Mouse (Mus musculus) lung, postnatal 0 days (tissue): ENCODE results near the gene Snrpd2. TPM values are rescaled to one million over a fixed set of nuclear protein-coding genes. Genes with fewer than 3 reads are reported as not detected.

ENCODE experiments used
- ATAC-seq: fragments of 200-750 bp; cut with Nextera tagmentation; 2 replicates; pipeline ENCODE4 v1.8.0; 2017; ENCODE audit warnings: moderate library complexity
- DNase-seq: peaks from one replicate; pipeline ENCODE4 v3.0.0-alpha.2; 2016; ENCODE audit warnings: low spot score
- H3K27ac ChIP-seq: fragments of 300-500 bp; sonication (generic); 2 replicates; pipeline ENCODE4 v1.5.1; 2014; ENCODE audit warnings: antibody characterized with exemption, mild to moderate bottlenecking, low read length, mixed read lengths
- H3K27me3 ChIP-seq: fragments of 300-500 bp; sonication (generic); replicated peaks from 2 replicates; pipeline ENCODE4 v1.6.1; 2014; ENCODE audit warnings: low read length, mixed read lengths; ENCODE audit not compliant: insufficient read depth
- H3K36me3 ChIP-seq: fragments of 300-500 bp; sonication (generic); 2 replicates; pipeline ENCODE4 v1.6.1; 2014; ENCODE audit warnings: low read length, mixed read lengths; ENCODE audit not compliant: insufficient read depth
- H3K4me1 ChIP-seq: fragments of 300-500 bp; sonication (generic); 2 replicates; pipeline ENCODE4 v1.6.1; 2014; ENCODE audit warnings: antibody characterized with exemption, low read depth, low read length, mixed read lengths; ENCODE audit not compliant: insufficient read depth
- H3K4me2 ChIP-seq: fragments of 300-500 bp; sonication (generic); replicated peaks from 2 replicates; pipeline ENCODE4 v1.6.1; 2014; ENCODE audit warnings: low read depth, mild to moderate bottlenecking, low read length, moderate library complexity, mixed read lengths
- H3K4me3 ChIP-seq: fragments of 300-500 bp; sonication (generic); 2 replicates; pipeline ENCODE4 v1.5.1; 2014; ENCODE audit warnings: low read depth, low read length
- H3K9ac ChIP-seq: fragments of 300-500 bp; sonication (generic); replicated peaks from 2 replicates; pipeline ENCODE4 v1.6.1; 2014; ENCODE audit warnings: low read depth, mild to moderate bottlenecking
- H3K9me3 ChIP-seq: fragments of 300-500 bp; sonication (generic); 2 replicates; pipeline ENCODE4 v1.6.1; 2016; ENCODE audit warnings: low read length, mixed read lengths
- CTCF ChIP-seq: IDR thresholded peaks from 2 replicates; pipeline ENCODE4 v1.5.1; 2016; ENCODE audit warnings: antibody characterized with exemption, mild to moderate bottlenecking
- EP300 ChIP-seq: IDR thresholded peaks from 2 replicates; pipeline ENCODE4 v1.6.1; 2016; ENCODE audit warnings: antibody characterized with exemption, mild to moderate bottlenecking, control low read depth
- WGBS: fragments of 180-500 bp; shearing (Covaris S2); extraction: QIAGEN DNeasy Blood & Tissue Kit; methylation state at CpG from one replicate; pipeline ENCODE4 v1.1.7; 2014; 5-methylcytosine and 5-hydroxymethylcytosine counted together
- polyA plus RNA-seq: library from polyadenylated mRNA; unstranded; fragments of >200 nt; fragmentation: Nextera tagmentation; extraction: Ambion mirVana; gene quantifications from 2 replicates; pipeline ENCODE4 v1.2.1, GENCODE M21; 2015

Gene Snrpd2
- polyA plus RNA-seq, 1 experiment from 2014 or later: 63.2 TPM

DNA sequence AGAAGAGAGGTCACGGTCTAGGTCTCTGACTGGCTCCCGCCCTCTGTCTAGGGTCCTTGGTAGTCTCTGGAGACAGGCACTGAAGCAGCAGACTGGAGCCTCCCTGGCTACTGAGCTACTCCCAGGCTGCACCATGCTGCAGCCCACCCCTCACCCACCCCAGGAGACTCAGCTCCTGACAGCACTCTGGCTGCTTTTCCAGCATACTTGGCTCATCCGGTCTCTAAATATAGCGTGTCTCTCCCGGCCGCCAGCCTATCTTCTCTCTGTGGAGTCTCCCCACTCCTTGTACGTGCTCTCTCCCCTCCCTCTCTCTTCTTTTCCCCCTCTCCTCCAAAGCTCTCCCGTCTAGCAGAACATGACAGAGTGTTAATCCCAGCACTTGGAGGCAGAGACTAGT, 20.6 kb downstream of the Snrpd2 start:
- H3K4me3 ChIP-seq: no peak overlapping the region
- H3K27ac ChIP-seq: no peak overlapping the region
- 37% methylated on average over 6 of the region's 8 CpGs for WGBS
- H3K9me3 ChIP-seq: no peaks in the 10 kb centered on the region
- no peak overlapping the region for H3K9ac ChIP-seq
- H3K36me3 ChIP-seq: no peaks in the 10 kb centered on the region
- H3K4me2 ChIP-seq: no peak overlapping the region
- DNase-seq (peak; percentile 47), ATAC-seq (peak; percentile 42)
- TF ChIP-seq CTCF (no peak), EP300 (no peak)
- peaks cover 16% of the 10 kb centered on the region; the same call in 1 of the 2 replicates for H3K4me1 ChIP-seq
- no peaks in the 10 kb centered on the region; the same call in 1 of the 2 replicates for H3K27me3 ChIP-seq

- no peak overlapping the region for H3K27ac ChIP-seq
- WGBS: 42% methylated on average over 8 of the region's 8 CpGs
- no peak overlapping the region for H3K4me3 ChIP-seq
- no peak overlapping the region for H3K4me2 ChIP-seq
- ATAC-seq (no peak), DNase-seq (no peak)
- no peaks in the 10 kb centered on the region for H3K9me3 ChIP-seq
- H3K27me3 ChIP-seq: peaks cover 12% of the 10 kb centered on the region
- H3K9ac ChIP-seq: no peak overlapping the region
- no peaks in the 10 kb centered on the region for H3K36me3 ChIP-seq
- peaks cover 9% of the 10 kb centered on the region; the same call in 1 of the 2 replicates for H3K4me1 ChIP-seq
- TF ChIP-seq EP300 (no peak), CTCF (no peak)
Observed at GRCm38 (mm10) chr7:19171831-19172230, 22.3 kb downstream of the Snrpd2 start.

- Histone ChIP-seq H3K36me3 (no peaks in the 10 kb centered on the region), H3K9me3 (no peaks in the 10 kb centered on the region), H3K9ac (no peak overlapping the region), H3K4me3 (peak overlapping the region; percentile 17; the same call in 1 of the 2 replicates), H3K4me1 (peaks cover 9% of the 10 kb centered on the region; the same call in 1 of the 2 replicates), H3K4me2 (peak overlapping the region; percentile 47), H3K27ac (no peak overlapping the region), H3K27me3 (peaks cover 22% of the 10 kb centered on the region)
- DNase-seq (peak; percentile 85), ATAC-seq (peak; percentile 68)
- WGBS: 2% methylated on average over 17 of the region's 17 CpGs
- TF ChIP-seq EP300 (no peak), CTCF (peak; percentile 93)
Observed at GRCm38 (mm10) chr7:19172874-19173273, 23.4 kb downstream of the Snrpd2 start.

DNA sequence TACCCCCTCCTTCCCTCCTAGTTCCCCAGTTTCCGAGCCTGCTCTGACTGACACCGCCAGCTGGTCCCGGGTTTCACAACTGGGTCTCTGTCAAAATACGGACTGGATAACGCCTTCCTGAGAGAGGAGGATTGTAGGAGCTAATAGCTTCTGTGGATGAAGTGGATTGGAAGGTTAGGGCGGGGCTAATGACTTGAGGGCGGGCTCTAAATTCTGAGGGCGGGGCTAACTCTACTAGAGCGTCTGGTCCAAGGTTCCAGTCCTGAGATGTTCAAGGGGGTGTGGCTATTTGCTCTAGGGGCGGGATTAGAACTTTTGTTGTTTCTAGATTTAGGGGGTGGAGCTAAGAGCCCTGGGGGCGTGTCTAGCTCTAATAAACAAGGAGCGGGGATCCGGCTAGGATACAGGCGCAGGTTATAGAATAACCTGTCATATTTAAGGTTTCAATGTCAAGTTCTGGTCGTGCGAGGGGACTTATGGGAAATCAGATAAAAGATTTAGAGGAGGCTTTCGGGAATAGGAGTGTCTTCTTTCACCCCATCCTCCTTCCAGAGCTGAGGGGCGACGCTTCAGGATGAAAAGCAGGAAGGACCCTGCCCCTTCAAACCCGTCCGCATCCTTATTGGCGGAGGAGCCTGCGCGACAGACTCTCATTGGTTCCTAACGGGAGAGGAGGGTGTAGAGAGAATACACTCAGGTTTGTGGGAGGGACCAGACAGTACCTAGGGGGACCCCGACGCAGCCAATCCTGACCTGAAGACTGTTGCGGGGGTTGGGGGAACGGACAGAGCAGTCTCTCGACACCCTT, 26.4 kb downstream of the Snrpd2 start, which contains the start of gene Eml2:
Gene Eml2, plus strand, starts transcription at position 714 of the 808 bp plus-strand sequence.
- Histone ChIP-seq H3K27ac (no peak within 1 kb of the TSS), H3K36me3 (no peaks in the 10 kb centered on the region), H3K9me3 (no peaks in the 10 kb centered on the region), H3K9ac (no peak within 1 kb of the TSS), H3K27me3 (peaks cover 37% of the 10 kb centered on the region), H3K4me1 (peaks cover 14% of the 10 kb centered on the region; the same call in 1 of the 2 replicates), H3K4me3 (no peak within 1 kb of the TSS), H3K4me2 (no peak within 1 kb of the TSS)
- TF ChIP-seq CTCF (no peak), EP300 (no peak)
- ATAC-seq (peak; percentile 27), DNase-seq (peak; percentile 62)
- WGBS: 2% methylated on average over 30 of the region's 30 CpGs

GRCm38 (mm10) chr7:19176516-19176947, 27.0 kb downstream of the Snrpd2 start:
- H3K27me3 ChIP-seq: peaks cover 37% of the 10 kb centered on the region
- TF ChIP-seq CTCF (no peak), EP300 (no peak)
- no peak overlapping the region for H3K4me3 ChIP-seq
- DNase-seq (no peak), ATAC-seq (no peak)
- H3K4me1 ChIP-seq: peaks cover 17% of the 10 kb centered on the region; the same call in 1 of the 2 replicates
- no peak overlapping the region for H3K4me2 ChIP-seq
- 10% methylated on average over 14 of the region's 21 CpGs for WGBS
- no peak overlapping the region for H3K27ac ChIP-seq
- H3K9me3 ChIP-seq: no peaks in the 10 kb centered on the region
- no peaks in the 10 kb centered on the region for H3K36me3 ChIP-seq
- no peak overlapping the region for H3K9ac ChIP-seq

- no peak overlapping the region for H3K4me3 ChIP-seq
- 61% methylated on average over 7 of the region's 7 CpGs for WGBS
- H3K9me3 ChIP-seq: no peaks in the 10 kb centered on the region
- TF ChIP-seq CTCF (no peak), EP300 (no peak)
- ATAC-seq: no peak
- H3K4me2 ChIP-seq: no peak overlapping the region
- H3K27ac ChIP-seq: no peak overlapping the region
- H3K4me1 ChIP-seq: peaks cover 20% of the 10 kb centered on the region; the same call in 1 of the 2 replicates
- no peak overlapping the region for H3K9ac ChIP-seq
- H3K36me3 ChIP-seq: no peaks in the 10 kb centered on the region
- peaks cover 37% of the 10 kb centered on the region for H3K27me3 ChIP-seq
- DNase-seq: no peak
Observed at GRCm38 (mm10) chr7:19177216-19177615, 27.7 kb downstream of the Snrpd2 start.
